Mouse (Mus musculus) layer of hippocampus, adult 8-10 months (tissue): Measurements from ENCODE around the gene Dio1. TPM values are rescaled to one million over a fixed set of nuclear protein-coding genes. Genes with fewer than 3 reads are reported as not detected.

Experiments used
- DNase-seq, 2 experiments: peaks; one replicate each; pipeline ENCODE4 v3.0.0; 2022; ENCODE audit warnings: low spot score in 2 of 2
- total RNA-seq, 4 experiments: library from RNA; stranded (reverse); gene quantifications; 2 replicates each; pipeline ENCODE4 v1.2.4; 2022

The Dio1 gene
- not detected for total RNA-seq

GRCm38 (mm10) chr4:107306966-107307365, at the start of gene Dio1:
Gene Dio1 (minus strand): TSS chr4:107307169.
- DNase-seq, result no peak

GRCm38 (mm10) chr4:107354543-107354942, 47.6 kb upstream of the Dio1 start:
- no peak for DNase-seq

- no peak for DNase-seq
Measured at GRCm38 (mm10) chr4:107354126-107354525, 47.2 kb upstream of the Dio1 start.

GRCm38 (mm10) chr4:107353612-107354011, 46.6 kb upstream of the Dio1 start:
- DNase-seq, result no peak

GRCm38 (mm10) chr4:107351368-107351767, 44.4 kb upstream of the Dio1 start:
- no peak for DNase-seq

- DNase-seq, result peak in 1 of 2 experiments; percentile 45
Measured at GRCm38 (mm10) chr4:107349311-107350008, 42.5 kb upstream of the Dio1 start.

- no peak for DNase-seq
Measured at GRCm38 (mm10) chr4:107348529-107349310, 41.8 kb upstream of the Dio1 start.

GRCm38 (mm10) chr4:107347221-107347620, 40.3 kb upstream of the Dio1 start:
- no peak for DNase-seq

- peak; percentile 30 to 33 for DNase-seq
Measured at GRCm38 (mm10) chr4:107344612-107345011, 37.6 kb upstream of the Dio1 start.

GRCm38 (mm10) chr4:107341354-107341753, 34.4 kb upstream of the Dio1 start:
- no peak for DNase-seq

- DNase-seq, result no peak
Measured at GRCm38 (mm10) chr4:107337455-107337854, 30.5 kb upstream of the Dio1 start.

- DNase-seq, result no peak
Measured at GRCm38 (mm10) chr4:107336356-107336755, 29.4 kb upstream of the Dio1 start.

- DNase-seq, result no peak
Measured at GRCm38 (mm10) chr4:107333514-107333913, 26.5 kb upstream of the Dio1 start.

- DNase-seq, result no peak
Measured at GRCm38 (mm10) chr4:107328530-107328929, 21.6 kb upstream of the Dio1 start.

GRCm38 (mm10) chr4:107323113-107323512, 16.1 kb upstream of the Dio1 start:
- DNase-seq, result no peak

- DNase-seq, result no peak
Measured at GRCm38 (mm10) chr4:107321041-107321440, 14.1 kb upstream of the Dio1 start.

- no peak for DNase-seq
Measured at GRCm38 (mm10) chr4:107318646-107319045, 11.7 kb upstream of the Dio1 start.

GRCm38 (mm10) chr4:107314479-107314805, 7.5 kb upstream of the Dio1 start:
- DNase-seq, result peak in 1 of 2 experiments; percentile 10

- DNase-seq, result peak; percentile 83 to 85
Measured at GRCm38 (mm10) chr4:107313690-107314478, 6.9 kb upstream of the Dio1 start, which contains the start of gene Yipf1. Gene Yipf1 (plus strand): TSS chr4:107314363.

GRCm38 (mm10) chr4:107303531-107303930, 3.4 kb downstream of the Dio1 start:
- no peak for DNase-seq

- DNase-seq, result no peak
Measured at GRCm38 (mm10) chr4:107302832-107303231, 4.1 kb downstream of the Dio1 start.

GRCm38 (mm10) chr4:107302221-107302620, 4.7 kb downstream of the Dio1 start:
- DNase-seq, result no peak
